Mouse (Mus musculus) liver, embryonic 16.5 days (tissue): ENCODE measurements around the gene Tbccd1. TPM values are rescaled to one million over a fixed set of nuclear protein-coding genes. Genes with fewer than 3 reads are reported as not detected.
"Not testable (repeated sequence)": the region's sequence is repeated elsewhere in the genome, so short reads cannot be mapped to it uniquely, and the experiment has no call there.

ENCODE experiments used
- ATAC-seq: fragments of 200-750 bp; cut with Nextera tagmentation; 2 replicates; pipeline ENCODE4 v1.8.0; 2017; ENCODE audit warnings: low read depth, mild to moderate bottlenecking, moderate number of reproducible peaks, moderate library complexity
- H3K27ac ChIP-seq: fragments of 300-500 bp; sonication (generic); 2 replicates; pipeline ENCODE4 v1.5.1; 2014; ENCODE audit warnings: mild to moderate bottlenecking, low read length
- H3K27me3 ChIP-seq: fragments of 300-500 bp; sonication (generic); 2 replicates; pipeline ENCODE4 v1.6.1; 2014; ENCODE audit warnings: low read depth, low read length, mixed read lengths; ENCODE audit not compliant: control insufficient read depth, insufficient read depth
- H3K36me3 ChIP-seq: fragments of 300-500 bp; sonication (generic); 2 replicates; pipeline ENCODE4 v1.6.1; 2014; ENCODE audit warnings: mild to moderate bottlenecking; ENCODE audit not compliant: control insufficient read depth, insufficient read depth
- H3K4me1 ChIP-seq: fragments of 300-500 bp; sonication (generic); 2 replicates; pipeline ENCODE4 v1.6.1; 2014; ENCODE audit warnings: low read depth, low read length, mixed read lengths; ENCODE audit not compliant: control insufficient read depth
- H3K4me2 ChIP-seq: fragments of 300-500 bp; sonication (generic); 2 replicates; pipeline ENCODE4 v1.6.1; 2014; ENCODE audit warnings: low read depth, low read length, mixed read lengths
- H3K4me3 ChIP-seq: fragments of 300-500 bp; sonication (generic); 2 replicates; pipeline ENCODE4 v1.5.1; 2014; ENCODE audit warnings: low read depth, mild to moderate bottlenecking, low read length
- H3K9ac ChIP-seq: fragments of 300-500 bp; sonication (generic); 2 replicates; pipeline ENCODE4 v1.6.1; 2014; ENCODE audit warnings: low read depth, low read length
- H3K9me3 ChIP-seq: fragments of 300-500 bp; sonication (generic); replicated peaks from 2 replicates; pipeline ENCODE4 v1.6.1; 2016; ENCODE audit warnings: low read length; ENCODE audit not compliant: control insufficient read depth
- WGBS: fragments of 180-500 bp; shearing (Covaris S2); extraction: QIAGEN DNeasy Blood & Tissue Kit; methylation state at CpG from one replicate; pipeline ENCODE4 v1.1.7; 2014; ENCODE audit not compliant: insufficient replicate concordance; 5-methylcytosine and 5-hydroxymethylcytosine counted together
- polyA plus RNA-seq: library from polyadenylated mRNA; unstranded; fragments of >200 nt; fragmentation: Nextera tagmentation; extraction: Ambion mirVana; gene quantifications from 2 replicates; pipeline ENCODE4 v1.2.1, GENCODE M21; 2015

Gene Tbccd1
- polyA plus RNA-seq, 1 experiment from 2014 or later, result 27.3 TPM

- Histone ChIP-seq H3K4me3 (no peak overlapping the region), H3K9ac (no peak overlapping the region)
- no peak for ATAC-seq
These were observed 78.1 kb downstream of the Tbccd1 start for GRCm38 (mm10) chr16:22779228-22779835.

DNA sequence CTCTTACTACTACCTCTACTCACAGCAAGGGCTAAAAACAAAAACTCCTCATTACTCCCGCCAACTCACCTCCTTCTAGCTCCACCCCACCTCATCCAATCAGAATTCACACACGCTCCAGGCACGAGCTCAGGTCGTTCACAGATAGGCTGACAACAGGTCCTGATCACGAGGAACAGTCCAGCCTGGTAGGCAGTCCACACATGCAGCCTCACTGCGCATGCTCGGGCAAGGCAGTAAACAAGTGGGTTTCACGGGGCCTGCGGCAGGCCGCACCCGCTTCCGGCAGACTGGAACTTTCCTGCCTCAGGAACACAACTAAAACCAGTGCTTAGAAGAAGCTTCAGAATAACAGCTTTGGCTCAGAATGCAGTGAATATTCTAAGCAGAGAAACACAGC is 79.2 kb downstream of the Tbccd1 start:
- not testable (repeated sequence) for ATAC-seq, H3K9me3 ChIP-seq
- 76% methylated on average over 12 of the region's 12 CpGs for WGBS

More at GRCm38 (mm10) chr16:22779228-22779835, 78.1 kb downstream of the Tbccd1 start:
- 68% methylated on average over 3 of the region's 3 CpGs for WGBS
- Histone ChIP-seq H3K4me2 (no peak overlapping the region), H3K27me3 (no peaks in the 10 kb centered on the region), H3K36me3 (no peaks in the 10 kb centered on the region), H3K27ac (no peak overlapping the region), H3K4me1 (no peaks in the 10 kb centered on the region), H3K9me3 (no peaks in the 10 kb centered on the region; the same call in 1 of the 2 replicates)

GRCm38 (mm10) chr16:22775471-22775985 is 81.9 kb downstream of the Tbccd1 start:
- no peaks in the 10 kb centered on the region for H3K9me3 ChIP-seq
- no peaks in the 10 kb centered on the region for H3K4me1 ChIP-seq
- 63% methylated on average over 5 of the region's 5 CpGs for WGBS
- no peak overlapping the region for H3K4me3 ChIP-seq
- no peaks in the 10 kb centered on the region for H3K36me3 ChIP-seq
- H3K4me2 ChIP-seq, result no peak overlapping the region
- no peak overlapping the region for H3K27ac ChIP-seq
- ATAC-seq, result no peak
- no peaks in the 10 kb centered on the region for H3K27me3 ChIP-seq
- H3K9ac ChIP-seq, result no peak overlapping the region

More for the DNA sequence above, 79.2 kb downstream of the Tbccd1 start:
- not testable (repeated sequence) for H3K9ac ChIP-seq, H3K4me3 ChIP-seq, H3K4me2 ChIP-seq, H3K4me1 ChIP-seq, H3K36me3 ChIP-seq, H3K27ac ChIP-seq, H3K27me3 ChIP-seq

DNA sequence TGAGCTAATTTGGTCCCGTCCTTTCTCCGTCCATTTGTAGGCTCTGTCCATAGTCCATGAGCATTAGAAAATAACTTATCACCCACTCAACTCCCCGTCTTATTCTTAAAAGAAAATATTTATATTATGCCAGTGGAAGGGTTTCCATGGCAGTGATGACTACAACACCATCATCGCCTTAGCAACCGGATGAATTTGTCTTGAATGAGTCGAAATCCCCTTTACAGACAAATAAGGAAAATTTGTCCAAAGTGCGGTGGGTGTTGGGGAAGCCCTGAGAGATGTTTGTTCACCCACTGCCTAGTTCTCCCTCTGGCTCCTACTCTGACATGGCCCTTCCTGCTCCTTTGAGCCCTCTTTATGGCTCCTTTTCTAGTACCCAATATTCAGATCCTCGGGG is 88.8 kb downstream of the Tbccd1 start:
- Histone ChIP-seq H3K4me1 (no peaks in the 10 kb centered on the region), H3K9ac (no peak overlapping the region), H3K9me3 (no peaks in the 10 kb centered on the region), H3K4me2 (no peak overlapping the region), H3K27me3 (no peaks in the 10 kb centered on the region), H3K27ac (no peak overlapping the region), H3K36me3 (no peaks in the 10 kb centered on the region), H3K4me3 (no peak overlapping the region)
- WGBS, result 71% methylated on average over 8 of the region's 8 CpGs
- ATAC-seq, result no peak

GRCm38 (mm10) chr16:22767405-22767804 is 90.1 kb downstream of the Tbccd1 start:
- H3K9ac ChIP-seq, result no peak overlapping the region
- no peak for ATAC-seq
- H3K27me3 ChIP-seq, result no peaks in the 10 kb centered on the region
- 71% methylated on average over 3 of the region's 3 CpGs for WGBS
- H3K9me3 ChIP-seq, result no peaks in the 10 kb centered on the region
- H3K4me3 ChIP-seq, result no peak overlapping the region
- no peaks in the 10 kb centered on the region for H3K36me3 ChIP-seq
- no peaks in the 10 kb centered on the region for H3K4me1 ChIP-seq
- H3K4me2 ChIP-seq, result no peak overlapping the region
- no peak overlapping the region for H3K27ac ChIP-seq

DNA sequence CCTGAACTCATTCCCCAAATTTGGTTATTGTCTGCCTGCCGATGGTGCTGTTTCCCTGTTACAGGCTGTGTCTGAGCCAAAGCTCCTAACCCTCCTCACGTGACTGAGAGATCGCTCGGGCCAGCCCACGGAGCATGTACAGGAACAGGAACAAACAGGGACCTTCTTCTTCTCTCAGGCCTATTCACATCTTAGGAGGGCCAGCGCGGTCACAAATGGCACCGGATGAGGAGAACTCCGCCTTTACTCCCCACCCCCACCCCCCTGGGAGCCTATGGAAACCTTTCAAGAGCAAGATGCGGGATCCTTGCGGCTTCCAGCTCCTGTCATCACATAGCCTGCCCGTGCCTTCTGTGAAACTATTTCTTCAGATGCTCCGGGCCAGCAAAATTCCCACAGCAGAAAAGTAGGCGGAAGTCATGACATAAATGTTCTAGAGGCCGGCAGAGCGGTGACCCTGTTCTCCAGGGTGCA is 90.7 kb downstream of the Tbccd1 start:
- no peaks in the 10 kb centered on the region for H3K36me3 ChIP-seq
- H3K27ac ChIP-seq, result no peak overlapping the region
- H3K4me1 ChIP-seq, result no peaks in the 10 kb centered on the region
- H3K4me2 ChIP-seq, result no peak overlapping the region
- H3K4me3 ChIP-seq, result no peak overlapping the region
- no peak for ATAC-seq
- WGBS, result 60% methylated on average over 16 of the region's 16 CpGs
- no peaks in the 10 kb centered on the region for H3K9me3 ChIP-seq
- no peaks in the 10 kb centered on the region for H3K27me3 ChIP-seq
- no peak overlapping the region for H3K9ac ChIP-seq

DNA sequence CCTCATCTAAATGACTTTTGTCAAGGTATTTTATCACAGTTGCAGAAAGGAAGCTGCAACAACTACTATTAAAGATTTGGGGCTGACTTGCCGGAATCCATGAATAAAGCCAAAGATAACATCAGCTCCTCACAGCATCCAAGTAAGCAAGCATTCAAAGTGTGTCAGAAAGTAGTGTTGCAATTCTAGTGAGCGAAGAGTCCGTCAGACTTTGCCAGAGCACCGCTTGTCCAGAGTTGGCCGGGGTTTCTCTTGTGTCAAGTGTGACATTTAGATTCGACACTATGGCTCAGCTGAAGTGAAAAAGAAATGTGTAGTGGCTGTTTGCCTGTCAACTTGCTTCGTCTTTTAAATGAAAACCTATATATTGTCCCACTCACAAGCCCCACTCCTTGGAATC is 91.9 kb downstream of the Tbccd1 start:
- Histone ChIP-seq H3K27ac (no peak overlapping the region), H3K9ac (no peak overlapping the region), H3K36me3 (no peaks in the 10 kb centered on the region), H3K4me2 (no peak overlapping the region), H3K9me3 (no peaks in the 10 kb centered on the region), H3K4me3 (no peak overlapping the region), H3K4me1 (no peaks in the 10 kb centered on the region), H3K27me3 (no peaks in the 10 kb centered on the region)
- no peak for ATAC-seq
- 71% methylated on average over 7 of the region's 7 CpGs for WGBS

Other genes with a start within 250 kb of the Tbccd1 start
- gene Dgkg, start 200.4 kb downstream of the Tbccd1 start, polyA plus RNA-seq, result 0.83 and 1.5 TPM in 2 replicates
- gene Crygs, start 46.1 kb downstream of the Tbccd1 start, polyA plus RNA-seq, result not detected in 2 replicates
- gene Dnajb11, start 176 bp upstream of the Tbccd1 start, polyA plus RNA-seq, result 50.7 and 54.4 TPM in 2 replicates
- gene Ahsg, start 33.6 kb upstream of the Tbccd1 start, polyA plus RNA-seq, result 5,304 and 6,290 TPM in 2 replicates
- gene Fetub, start 60.7 kb upstream of the Tbccd1 start, polyA plus RNA-seq, result 15.3 and 19.3 TPM in 2 replicates
- 6.4 and 9.0 TPM in 2 replicates for gene Hrg, start 93.4 kb upstream of the Tbccd1 start, polyA plus RNA-seq
- 109 and 122 TPM in 2 replicates for gene Kng2, start 171.8 kb upstream of the Tbccd1 start, polyA plus RNA-seq
- 1,254 and 1,294 TPM in 2 replicates for gene Kng1, start 200.2 kb upstream of the Tbccd1 start, polyA plus RNA-seq
- gene Eif4a2, start 249.8 kb upstream of the Tbccd1 start, polyA plus RNA-seq, result 57.0 and 58.0 TPM in 2 replicates